Mouse (Mus musculus) cerebellum, adult 2 months (tissue): ENCODE measurements around the gene Ptges2.

Source experiments
- CTCF ChIP-seq: fragments of 200-500 bp; IDR thresholded peaks from 2 replicates; pipeline ENCODE4 v1.5.1; 2011; ENCODE audit warnings: low read depth, mild to moderate bottlenecking, control low read depth, low read length, moderate library complexity, borderline replicate concordance; ENCODE audit not compliant: insufficient read depth
- POLR2A ChIP-seq: fragments of 200-500 bp; IDR thresholded peaks from 2 replicates; pipeline ENCODE4 v1.6.1; 2011; ENCODE audit warnings: low read length, control low read depth, borderline replicate concordance; ENCODE audit not compliant: insufficient read depth

GRCm38 (mm10) chr2:32382689-32383088 is 13.0 kb upstream of the Ptges2 start:
- no peak for TF ChIP-seq POLR2A
- TF ChIP-seq CTCF: no peak
